Mouse (Mus musculus) urinary bladder, postnatal 25 days (tissue): ENCODE measurements around the gene Mast4.

Experiments used
- DNase-seq: peaks from one replicate; pipeline ENCODE4 v3.0.0; 2022; ENCODE audit warnings: low spot score

Gene Mast4

DNA sequence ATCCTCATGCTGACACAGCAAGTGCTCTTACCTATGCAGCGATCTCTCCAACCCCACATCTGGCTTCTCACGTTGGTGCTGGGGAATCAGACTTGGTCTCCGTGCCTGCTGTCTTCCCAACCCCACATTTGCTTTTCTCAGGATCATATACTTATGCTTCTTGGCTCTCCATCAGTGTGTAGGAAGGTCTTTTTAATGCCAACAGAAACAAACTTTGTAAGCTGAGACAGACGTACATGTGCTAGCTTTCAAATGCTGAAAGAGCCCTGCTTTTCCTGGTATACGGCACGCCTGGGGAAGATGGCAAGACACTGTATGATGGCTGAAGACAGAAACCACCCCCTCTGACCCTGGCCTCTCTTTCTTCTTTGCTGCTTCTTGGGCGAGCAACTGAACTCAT lies 285.3 kb downstream of the Mast4 start:
- DNase-seq: no peak

- DNase-seq: no peak
Observed at GRCm38 (mm10) chr13:103043692-103044091, 290.6 kb downstream of the Mast4 start.

DNA sequence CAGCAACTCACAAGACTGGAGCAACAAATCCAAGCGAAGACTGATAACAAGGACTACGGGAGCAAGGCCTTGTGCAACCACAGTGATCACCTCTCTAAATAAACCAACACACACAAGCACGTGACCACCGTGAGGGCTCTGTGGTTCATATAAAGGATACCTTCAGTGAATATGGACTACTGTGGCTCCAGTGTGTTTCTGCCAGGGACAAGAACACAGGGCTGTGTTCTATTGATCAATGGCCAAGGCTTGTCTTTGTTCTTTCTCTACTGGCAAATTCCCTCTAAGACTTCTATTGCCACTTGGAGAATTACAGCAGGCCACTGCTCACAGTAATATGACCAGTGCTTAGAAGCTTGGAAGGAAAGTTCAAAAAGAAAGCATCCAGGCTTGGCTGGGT lies 291.3 kb downstream of the Mast4 start:
- DNase-seq: no peak

DNA sequence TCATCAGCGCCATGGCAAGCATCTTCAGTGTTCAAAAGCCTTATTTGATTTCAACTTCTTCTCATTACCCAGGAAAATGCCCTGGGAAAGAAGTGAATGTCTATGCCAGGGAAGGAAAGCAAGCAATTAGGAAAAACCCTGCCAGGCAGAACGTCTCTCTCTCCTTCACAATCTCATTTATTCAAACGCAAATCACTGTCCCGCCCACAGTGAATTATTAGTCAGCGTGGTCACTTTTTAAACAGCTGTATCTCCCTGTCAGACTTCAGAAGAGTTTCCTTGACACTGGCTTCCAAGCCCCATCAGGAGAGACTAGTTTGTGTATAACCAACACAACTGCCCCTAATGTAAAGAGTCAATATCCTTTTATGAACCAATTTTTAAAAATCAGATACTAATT lies 296.8 kb downstream of the Mast4 start:
- no peak for DNase-seq

- no peak for DNase-seq
Observed at GRCm38 (mm10) chr13:103029377-103029776, 304.9 kb downstream of the Mast4 start.

- no peak for DNase-seq
Observed at GRCm38 (mm10) chr13:103027456-103028078, 306.7 kb downstream of the Mast4 start.

- DNase-seq: no peak
Observed at GRCm38 (mm10) chr13:103025461-103025860, 308.8 kb downstream of the Mast4 start.

DNA sequence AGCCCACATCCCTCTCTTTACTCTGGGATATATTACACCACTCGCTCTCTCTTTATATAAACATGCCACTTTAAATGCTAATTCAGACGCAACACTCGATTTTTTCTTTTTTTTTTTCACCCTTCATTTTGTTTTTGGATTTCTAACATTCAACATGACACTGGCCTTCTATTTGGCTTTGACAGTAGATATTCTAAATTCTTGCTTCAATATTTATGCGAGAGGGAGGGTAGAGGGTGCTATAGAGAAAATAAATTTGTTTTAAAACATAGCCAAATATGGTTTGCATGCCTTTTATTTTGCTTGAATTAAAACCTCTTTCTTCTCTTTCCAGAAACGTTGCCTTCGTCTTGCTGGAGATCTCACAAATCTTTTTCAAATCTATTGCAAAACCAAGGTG lies 315.8 kb downstream of the Mast4 start:
- no peak for DNase-seq

DNA sequence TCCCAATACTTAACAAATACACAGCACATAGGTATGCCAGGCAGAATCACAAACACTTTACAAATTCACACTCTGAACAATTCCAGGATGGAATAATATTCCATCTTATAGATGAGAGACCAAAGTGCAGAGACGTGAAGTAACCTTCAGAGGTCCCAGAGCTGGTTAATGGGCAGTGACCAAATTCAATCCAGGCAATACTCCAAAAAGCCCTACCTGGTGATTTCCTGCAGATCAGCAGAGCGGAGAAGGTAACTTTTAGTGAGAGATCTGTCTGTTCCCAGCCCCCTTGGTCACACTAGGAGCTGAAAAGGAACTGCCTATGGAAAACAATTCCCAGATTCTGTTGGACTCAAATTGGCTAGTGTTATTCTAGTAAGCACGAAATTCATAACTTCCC lies 316.6 kb downstream of the Mast4 start:
- no peak for DNase-seq

DNA sequence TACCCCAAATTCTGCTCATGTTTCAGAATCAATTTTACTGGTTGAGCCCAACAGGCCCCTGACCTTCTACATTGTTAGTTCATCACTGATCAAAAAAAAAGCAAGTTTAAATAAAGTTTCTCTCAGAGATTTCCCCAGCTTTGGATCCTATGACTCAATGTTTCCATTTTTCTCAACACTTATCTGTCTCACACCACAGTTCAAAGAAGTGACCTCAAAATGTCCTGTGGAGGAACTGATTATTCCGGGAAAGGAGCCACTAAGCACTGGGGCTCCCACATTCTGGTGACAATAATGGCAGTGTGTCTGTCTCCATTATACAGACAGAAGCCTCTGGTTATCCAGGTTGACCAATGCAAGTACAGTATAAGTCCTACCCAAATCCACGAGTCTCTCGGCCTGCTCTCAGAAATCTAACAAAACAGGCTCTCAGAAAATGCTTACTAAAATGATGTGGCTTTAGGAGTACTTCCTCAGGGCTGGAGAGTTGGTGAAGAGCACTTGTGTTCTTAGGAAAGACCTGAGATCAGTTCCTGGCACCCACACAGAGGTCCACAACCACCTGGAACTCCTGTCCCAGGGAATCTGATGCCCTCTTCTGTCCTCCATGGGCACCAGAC lies 319.1 kb downstream of the Mast4 start:
- DNase-seq: no peak

GRCm38 (mm10) chr13:103014631-103015030 lies 319.7 kb downstream of the Mast4 start:
- DNase-seq: no peak

DNA sequence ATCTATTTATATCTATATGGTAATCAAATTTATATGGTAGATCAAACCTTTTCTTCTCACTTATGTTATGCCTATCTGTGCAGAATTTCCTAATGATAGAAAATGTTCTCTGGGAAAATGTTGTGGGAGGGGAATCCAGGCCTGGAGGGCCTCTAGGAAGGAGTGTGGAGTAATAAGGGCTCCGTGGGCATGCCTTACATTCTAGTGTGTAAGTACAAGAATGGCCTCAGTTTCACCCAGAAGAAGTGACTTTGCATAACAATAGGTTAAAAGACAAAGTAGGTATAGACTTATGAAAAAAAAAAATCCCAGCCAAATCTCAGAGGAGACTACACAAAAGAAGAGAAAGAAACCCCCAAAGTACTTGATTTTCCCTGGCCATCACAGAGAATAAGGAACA lies 320.1 kb downstream of the Mast4 start:
- no peak for DNase-seq

- DNase-seq: no peak
Observed at GRCm38 (mm10) chr13:103005227-103005626, 329.1 kb downstream of the Mast4 start.

DNA sequence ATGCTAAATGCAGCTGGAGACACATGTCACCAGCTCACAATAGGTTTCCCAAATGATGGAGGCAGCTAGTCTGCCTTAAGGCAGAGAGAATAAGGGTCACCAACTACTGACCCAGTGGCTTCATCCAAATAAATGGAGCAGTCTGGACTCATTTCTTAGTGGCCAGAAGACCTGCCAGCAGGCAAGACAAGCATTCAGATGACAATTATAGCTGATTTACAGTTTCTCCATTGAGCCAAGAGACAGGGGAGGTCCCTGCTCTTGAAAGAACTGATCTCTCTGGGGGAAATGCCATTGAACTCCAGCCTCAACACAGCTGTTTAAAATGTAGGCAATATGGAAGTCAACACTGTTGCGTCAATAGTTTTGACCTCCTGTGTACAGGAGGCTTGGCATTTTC lies 332.5 kb downstream of the Mast4 start:
- no peak for DNase-seq

DNA sequence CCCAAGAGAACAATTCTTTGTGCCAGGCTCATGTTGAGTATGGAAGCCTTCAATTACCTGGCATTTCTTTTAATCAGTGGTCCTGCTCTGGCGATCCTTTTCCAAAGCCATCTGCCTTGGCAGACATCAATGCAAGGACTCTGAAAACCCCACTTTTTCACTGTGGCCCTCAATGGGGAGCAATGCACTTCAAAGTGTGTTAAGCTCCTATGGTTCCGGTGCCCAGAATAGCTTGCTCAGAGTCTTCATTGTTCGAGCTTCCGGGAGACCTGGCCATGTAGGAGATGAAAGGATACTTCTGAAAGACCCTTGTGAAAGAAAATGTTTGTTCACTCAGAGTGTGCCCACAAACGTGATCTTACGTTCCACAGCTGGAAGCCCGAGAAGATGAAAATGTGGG lies 333.4 kb downstream of the Mast4 start:
- no peak for DNase-seq

DNA sequence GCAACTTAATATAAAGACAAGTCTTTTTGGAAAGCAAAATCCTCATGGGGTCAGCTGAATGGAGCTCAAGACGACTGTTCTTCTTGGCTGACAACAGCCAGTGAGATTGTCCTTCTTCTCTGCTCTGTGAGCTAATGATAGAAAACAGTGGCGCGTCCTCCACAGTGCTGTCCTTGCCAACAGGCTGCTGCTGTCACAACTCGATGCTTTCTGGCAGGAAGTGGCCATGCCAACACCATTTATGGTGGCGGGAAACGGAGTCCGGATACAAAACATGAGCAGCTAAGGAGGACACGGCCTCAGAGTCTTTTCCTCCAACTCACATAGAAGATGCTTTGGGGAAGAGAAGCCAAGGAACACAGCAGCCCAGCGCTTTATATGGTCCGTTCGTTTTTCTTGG lies 340.2 kb downstream of the Mast4 start:
- no peak for DNase-seq

GRCm38 (mm10) chr13:102992680-102993423 lies 341.4 kb downstream of the Mast4 start:
- DNase-seq: no peak

GRCm38 (mm10) chr13:102991928-102992327 lies 342.4 kb downstream of the Mast4 start:
- no peak for DNase-seq

- DNase-seq: no peak
Observed at GRCm38 (mm10) chr13:102991196-102991595, 343.1 kb downstream of the Mast4 start.

GRCm38 (mm10) chr13:102990085-102990484 lies 344.2 kb downstream of the Mast4 start:
- no peak for DNase-seq

DNA sequence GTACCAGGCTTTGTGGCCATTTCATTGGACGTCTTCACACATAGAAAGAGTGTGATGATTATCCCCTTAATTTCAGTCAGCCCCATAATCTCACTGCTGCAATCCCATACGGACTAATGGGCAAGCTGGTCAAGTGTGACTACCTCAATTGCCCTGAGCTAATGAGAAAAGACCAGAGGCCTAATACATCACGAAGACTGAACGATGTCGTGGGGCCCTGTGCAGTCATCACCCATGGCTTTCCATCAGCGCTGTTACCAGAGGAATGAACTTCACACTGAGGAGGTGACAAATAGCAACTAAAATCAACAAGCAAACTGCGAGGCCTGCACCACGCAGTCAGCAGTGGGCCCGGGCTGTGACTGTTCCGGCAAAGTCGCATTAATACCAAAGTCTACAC lies 344.7 kb downstream of the Mast4 start:
- no peak for DNase-seq

- no peak for DNase-seq
Observed at GRCm38 (mm10) chr13:102988976-102989375, 345.3 kb downstream of the Mast4 start.

GRCm38 (mm10) chr13:102988251-102988895 lies 345.9 kb downstream of the Mast4 start:
- no peak for DNase-seq
